ENCODE assay signal across 6 mouse cellular contexts in the genomic region with DNA sequence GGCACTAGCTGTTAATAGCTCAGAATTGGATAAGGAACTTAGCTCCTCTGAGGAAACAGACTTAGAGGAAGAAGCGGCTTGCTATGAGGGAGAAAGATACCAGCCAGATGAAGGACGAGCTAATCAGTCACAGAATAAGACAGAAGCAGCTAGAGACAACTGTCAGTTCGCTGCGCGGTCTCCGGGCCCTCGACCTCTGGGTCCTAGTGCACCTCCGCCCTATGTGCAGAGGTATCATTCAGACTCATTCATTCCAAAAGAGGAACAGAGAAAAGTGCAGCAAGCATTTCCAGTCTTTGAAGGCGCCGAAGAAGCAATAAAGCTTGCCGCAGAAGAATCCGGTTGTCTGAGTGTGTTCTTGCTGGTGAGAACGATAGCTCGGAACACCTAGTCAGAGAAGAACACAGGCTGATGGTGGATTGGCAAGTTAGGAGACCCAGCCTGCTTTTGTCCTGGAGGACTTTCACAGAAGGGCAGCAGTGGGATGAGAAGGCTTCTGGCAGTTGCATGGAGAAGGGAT.
DNase-seq lines count a peak whose midpoint lies in the region; TF ChIP-seq lines count a peak whose summit lies in the region.
"Not testable (repeated sequence)": the region's sequence is repeated elsewhere in the genome, so short reads cannot be mapped to it uniquely, and the experiment has no call there.

No protein-coding gene starts in this region.

- TF ChIP-seq POLR2A in kidney, adult 2 months (IDR thresholded peaks at IDR 0.05; ENCODE audit: low read depth, low read length): not testable (repeated sequence)

- DNase-seq in B cell, adult 2 months: peak; percentile 2 to 5
- DNase-seq in gastrocnemius, adult 2 months: peak; percentile 19
- DNase-seq in heart, adult 18-20 months: peak; percentile 18 to 55
- DNase-seq in kidney, adult 2 months: peak; percentile 26
- peak; percentile 22 for DNase-seq in layer of hippocampus, adult 9-11 months
- peak; percentile 3 to 13 for DNase-seq in spleen, postnatal 36 days (ENCODE audit: low spot score in 2 of 2)

- H3K36me3 ChIP-seq in kidney, adult 2 months (ENCODE audit: control insufficient read depth, insufficient read depth, low read length): not testable (repeated sequence)

- intact Hi-C loops in gastrocnemius, adult 2 months (cut with DNase I): loop anchor here (5.0 kb wide), 1 partner anchor 77 kb away; no protein-coding TSS in a partner anchor

- not testable (repeated sequence) for H3K27ac ChIP-seq in gastrocnemius, adult 2 months; kidney, adult 2 months (ENCODE audit: insufficient read depth, low read depth, low read length)

- H3K4me1 ChIP-seq in kidney, adult 2 months (ENCODE audit: control insufficient read depth, insufficient read depth, low read length): not testable (repeated sequence)

- not testable (repeated sequence) for H3K4me3 ChIP-seq in gastrocnemius, adult 2 months; kidney, adult 2 months (ENCODE audit: insufficient read depth, low read depth, low read length)

- 95% methylated on average over 14 of the region's 14 CpGs for WGBS in kidney, adult 2 months

- TF ChIP-seq CTCF in gastrocnemius, adult 2 months (IDR thresholded peaks at IDR 0.05); kidney, adult 2 months (conservative IDR thresholded peaks at IDR 0.05; ENCODE audit: insufficient read depth, insufficient read length, low read depth, low read length): not testable (repeated sequence)

- H3K27me3 ChIP-seq in kidney, adult 2 months (replicated peaks; ENCODE audit: control insufficient read depth, insufficient read depth, low read length): not testable (repeated sequence)
